Mouse (Mus musculus) gastrocnemius, postnatal 14 days (tissue): ENCODE results near the gene Clgn. TPM values are rescaled to one million over a fixed set of nuclear protein-coding genes. Genes with fewer than 3 reads are reported as not detected.
"Not testable (repeated sequence)": the region's sequence is repeated elsewhere in the genome, so short reads cannot be mapped to it uniquely, and the experiment has no call there.

Source experiments
- DNase-seq: peaks from one replicate; pipeline ENCODE4 v3.0.0; 2021; ENCODE audit warnings: mixed read lengths
- intact Hi-C: fragments of 180-260 bp; cut with DNase I; formaldehyde crosslinking; loops from one replicate; pipeline ENCODE4 v1.15.1; 2025; ENCODE audit warnings: low total_unique reads
- total RNA-seq, 2 experiments: library from RNA; stranded (reverse); gene quantifications; 2 replicates each; pipeline ENCODE4 v1.2.3; 2021

The Clgn gene
- total RNA-seq, 2 experiments from 2014 or later = not detected

DNA sequence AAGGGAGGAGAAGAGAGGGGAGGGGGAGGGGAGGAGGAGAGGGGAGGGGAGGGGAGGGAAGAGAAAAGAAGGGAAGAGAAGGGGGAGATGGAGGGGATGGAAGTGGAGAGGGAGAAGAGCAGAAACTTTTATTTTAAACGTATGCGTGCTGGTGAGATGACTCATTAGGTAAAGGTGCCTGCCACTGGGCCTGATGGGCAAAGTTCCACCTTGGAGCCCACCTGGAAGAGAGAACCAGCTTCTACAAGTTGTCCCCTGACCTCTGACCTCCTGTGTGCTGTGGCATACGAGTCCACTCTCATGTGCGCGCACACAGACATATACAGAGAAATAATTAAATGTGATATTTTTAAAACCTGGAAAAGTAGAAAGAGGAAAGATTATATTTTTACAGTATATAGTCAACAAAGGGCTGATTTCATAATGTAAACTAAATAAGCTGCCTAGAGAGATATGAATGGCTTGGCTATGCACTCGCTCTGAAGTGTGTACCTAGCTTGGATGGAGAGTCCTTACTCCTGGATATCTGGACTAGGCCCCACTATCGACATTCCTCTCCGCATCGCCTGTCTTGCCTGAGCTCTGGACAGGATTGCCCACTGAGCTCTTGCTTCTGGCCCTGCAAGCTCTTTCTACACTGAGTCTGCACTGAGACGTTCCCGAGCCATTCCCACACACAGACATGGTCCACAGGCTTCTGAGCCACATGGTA lies 29.3 kb downstream of the Clgn start:
- no peak for DNase-seq
- intact Hi-C loops = no loop called here

DNA sequence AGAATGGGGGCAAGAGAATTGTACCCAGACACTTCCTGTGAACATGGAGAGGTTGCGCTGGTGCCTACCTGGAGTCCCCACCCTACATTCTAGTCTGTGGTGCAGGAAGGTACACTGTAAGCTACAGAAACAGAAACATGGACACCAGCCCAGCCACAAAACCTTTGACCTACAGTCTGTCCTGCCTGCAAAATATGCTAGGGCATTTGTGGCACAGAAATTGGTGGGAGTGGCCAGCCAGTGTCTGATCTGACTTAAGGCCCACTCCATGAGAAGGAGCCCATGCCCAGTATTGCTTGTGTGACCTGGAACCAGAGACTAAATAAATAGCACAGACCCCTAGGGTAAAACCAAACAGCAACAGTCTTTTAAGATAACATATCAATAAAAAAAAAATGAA lies 31.7 kb downstream of the Clgn start:
- DNase-seq = no peak
- intact Hi-C loops = no loop called here

DNA sequence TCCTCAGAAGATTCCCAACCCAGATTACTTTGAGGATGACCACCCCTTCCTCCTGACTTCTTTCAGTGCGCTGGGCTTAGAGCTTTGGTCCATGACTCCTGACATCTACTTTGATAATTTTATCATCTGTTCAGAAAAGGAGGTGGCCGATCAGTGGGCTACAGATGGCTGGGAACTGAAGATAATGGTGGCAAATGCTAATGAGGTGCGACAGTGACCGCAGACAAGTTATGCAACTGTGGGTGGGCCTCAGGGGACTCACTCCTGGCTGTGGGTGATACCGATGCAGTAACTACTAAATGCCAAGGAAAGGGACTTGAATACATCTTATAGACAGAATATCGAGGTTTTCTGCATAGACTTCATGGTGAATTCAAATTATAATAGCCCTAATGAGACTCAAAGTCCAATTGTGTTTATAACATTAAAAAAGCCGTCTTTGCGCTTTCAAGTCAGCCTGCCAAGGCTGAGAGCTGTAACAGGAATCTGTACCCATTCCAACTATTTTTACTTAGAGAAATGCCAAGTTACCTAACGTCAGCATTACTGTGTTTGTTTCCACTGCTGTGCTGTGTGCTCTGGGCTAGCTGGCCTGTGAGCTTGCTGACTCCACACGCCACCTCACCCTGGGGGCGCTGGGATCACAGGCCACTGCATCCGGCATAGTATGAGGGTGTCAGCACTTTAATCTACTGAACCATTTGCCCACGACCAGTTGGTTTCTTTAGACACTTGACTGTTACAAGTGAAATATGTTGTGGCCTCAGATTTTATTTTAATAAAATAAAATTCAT lies 33.6 kb downstream of the Clgn start:
- no peak for DNase-seq
- intact Hi-C loops = no loop called here

DNA sequence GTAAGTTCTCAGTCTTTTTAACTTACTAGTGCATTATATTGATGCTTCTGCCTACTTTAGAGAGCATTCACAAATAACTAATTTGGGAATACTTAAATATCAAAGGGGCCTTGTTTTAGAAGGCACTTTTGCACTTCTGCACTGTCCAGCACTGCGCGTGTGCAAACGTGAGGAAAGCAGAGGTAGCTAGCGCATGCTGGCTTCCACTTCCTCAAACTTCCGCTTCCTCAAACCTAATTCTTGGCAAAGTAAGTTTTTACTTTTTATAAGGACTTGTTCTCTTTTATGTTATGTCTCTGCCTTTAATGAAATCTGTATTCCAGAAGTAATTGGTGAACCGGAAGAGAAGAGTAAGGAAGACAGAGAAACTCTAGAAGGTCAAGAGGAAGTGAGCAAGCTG lies 35.5 kb downstream of the Clgn start:
- intact Hi-C loops = no loop called here
- no peak for DNase-seq

DNA sequence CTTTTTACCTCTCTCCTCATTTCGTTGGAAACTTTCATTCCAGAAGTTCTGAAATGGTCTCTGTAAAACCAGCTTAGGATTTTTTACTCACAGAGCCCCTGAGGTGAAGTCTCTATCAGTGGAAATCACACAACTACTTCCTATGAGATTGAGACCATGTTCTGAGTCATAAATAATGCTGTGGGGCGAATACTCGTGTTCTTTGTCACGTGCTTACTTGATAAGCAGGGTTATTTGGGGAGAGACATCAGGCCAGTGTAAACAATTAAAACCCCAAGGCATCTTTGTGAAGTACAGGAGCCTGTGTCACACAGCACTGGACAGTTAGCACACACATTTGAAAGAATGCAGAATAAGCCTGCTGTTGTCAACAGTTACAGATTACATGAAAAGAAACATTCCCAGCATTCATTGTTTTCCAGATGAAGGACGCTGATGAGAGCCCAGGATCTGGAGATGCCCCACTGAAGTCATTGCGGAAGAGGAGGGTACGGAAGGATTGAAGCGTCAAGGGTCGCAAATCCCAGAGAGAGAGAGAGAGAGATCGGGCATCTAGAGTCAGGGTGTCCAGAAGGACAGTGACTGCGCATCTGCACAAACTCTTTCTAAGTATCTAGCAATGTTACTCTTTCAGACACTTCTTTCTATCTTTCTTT lies 36.6 kb downstream of the Clgn start:
- intact Hi-C loops = no loop called here
- DNase-seq = no peak

DNA sequence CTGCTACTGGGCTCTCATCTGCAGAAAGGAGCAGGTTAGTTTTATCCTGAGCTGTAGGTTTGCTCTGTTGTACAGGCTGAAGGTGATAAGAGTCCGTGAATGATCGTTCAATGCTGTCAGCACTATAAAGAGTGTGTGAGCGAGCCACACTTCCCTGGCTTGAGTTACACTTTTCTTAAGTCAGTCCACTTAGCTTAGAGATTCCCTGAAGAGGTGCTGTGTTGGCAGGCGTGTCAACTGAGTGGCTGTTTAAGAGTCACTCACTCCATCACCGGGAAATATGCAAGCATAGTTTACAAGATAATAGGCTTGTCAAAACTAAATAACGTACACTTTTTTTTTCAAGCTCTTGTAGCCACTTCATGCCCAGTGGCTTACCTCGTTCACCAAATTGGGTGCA lies 37.3 kb downstream of the Clgn start:
- intact Hi-C loops = no loop called here
- DNase-seq = no peak

DNA sequence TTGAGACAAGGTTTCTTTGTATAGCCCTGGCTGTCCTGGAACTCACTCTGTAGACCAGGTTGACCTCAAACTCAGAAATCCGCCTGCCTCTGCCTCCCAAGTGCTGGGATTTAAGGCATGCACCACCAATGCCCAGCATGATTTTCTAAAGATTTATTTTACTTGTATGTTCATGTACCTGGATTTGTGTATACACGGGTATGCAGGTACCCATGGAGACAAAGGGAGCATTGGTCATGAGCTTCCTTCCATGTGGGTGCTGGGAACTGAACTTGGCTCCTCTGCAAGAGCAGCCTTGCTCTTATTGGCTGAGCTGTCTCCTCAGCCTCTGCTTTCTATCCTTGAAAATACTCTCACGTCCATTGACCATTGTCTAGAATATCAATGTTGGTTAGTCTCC lies 39.0 kb downstream of the Clgn start:
- DNase-seq, intact Hi-C loops: not testable (repeated sequence)

DNA sequence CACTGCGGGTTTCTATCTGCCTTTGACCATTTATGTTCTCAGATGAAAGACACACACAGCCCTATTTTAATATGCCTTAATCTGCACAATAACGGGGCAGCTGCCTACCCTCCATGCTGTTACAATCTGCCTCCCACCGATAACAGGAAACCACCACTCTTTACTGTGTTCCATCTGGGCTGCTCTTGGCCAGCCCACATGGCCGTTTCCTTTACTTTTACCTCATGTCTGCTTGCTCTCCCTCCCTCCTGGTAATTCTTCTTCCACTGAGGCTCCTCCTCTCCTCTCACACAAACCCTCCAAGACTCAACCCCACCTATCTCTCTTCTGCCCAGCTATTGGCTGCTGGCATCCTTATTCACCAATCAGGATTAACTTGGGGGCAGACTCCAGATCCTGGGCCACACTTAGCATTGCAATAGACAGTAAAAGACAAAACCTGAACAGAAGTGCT lies 39.4 kb downstream of the Clgn start:
- intact Hi-C loops = no loop called here
- no peak for DNase-seq

DNA sequence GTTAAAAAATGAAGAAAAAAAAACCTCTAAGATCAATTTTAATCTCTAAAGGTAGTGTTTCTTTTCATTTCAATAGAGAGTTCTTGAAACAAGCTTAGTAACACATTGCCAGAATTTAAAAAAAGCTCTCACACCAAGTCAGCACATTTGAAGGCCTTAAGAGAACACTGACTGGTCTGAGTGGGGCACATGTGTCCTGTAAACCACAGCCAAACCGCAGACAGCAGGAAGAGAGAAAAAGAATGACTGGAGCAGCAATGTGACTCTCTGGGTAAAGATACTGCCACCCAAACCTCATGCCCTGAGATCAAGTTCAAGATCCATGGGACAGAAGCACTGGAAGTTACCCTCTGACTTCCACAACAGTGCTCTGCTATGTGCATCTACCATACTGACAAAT lies 47.4 kb downstream of the Clgn start:
- intact Hi-C loops = no loop called here
- no peak for DNase-seq

DNA sequence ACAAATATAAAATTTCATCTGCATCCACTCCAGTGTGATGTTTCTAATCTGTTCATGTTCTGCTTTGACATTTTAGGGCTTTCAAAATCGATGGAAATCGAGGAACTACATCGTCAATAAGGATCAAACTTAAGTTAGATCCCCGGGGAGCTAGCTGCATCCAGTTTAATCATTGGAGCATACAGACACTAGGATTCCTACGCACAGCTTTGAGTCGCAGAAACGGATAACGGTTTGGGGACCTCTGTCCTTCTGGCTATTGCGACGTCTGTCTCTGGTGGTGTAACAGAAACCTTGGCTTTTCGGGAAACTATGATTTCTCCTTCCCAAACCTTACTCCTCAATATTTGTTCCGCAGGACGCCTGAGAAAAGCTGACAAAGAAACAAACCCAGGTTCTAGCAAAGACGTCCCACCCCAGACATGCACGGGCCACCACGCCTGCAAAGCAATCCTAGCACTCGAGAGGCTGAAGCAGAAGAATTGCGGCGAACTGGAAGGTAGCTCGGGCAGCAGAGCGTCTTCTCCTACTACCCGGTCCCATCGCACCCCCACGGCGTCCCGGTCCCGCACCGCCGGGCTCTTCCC lies 52.1 kb downstream of the Clgn start:
- intact Hi-C loops = loop anchor here (10.0 kb wide), 1 partner anchor 117 kb away; no protein-coding TSS in a partner anchor
- no peak for DNase-seq

DNA sequence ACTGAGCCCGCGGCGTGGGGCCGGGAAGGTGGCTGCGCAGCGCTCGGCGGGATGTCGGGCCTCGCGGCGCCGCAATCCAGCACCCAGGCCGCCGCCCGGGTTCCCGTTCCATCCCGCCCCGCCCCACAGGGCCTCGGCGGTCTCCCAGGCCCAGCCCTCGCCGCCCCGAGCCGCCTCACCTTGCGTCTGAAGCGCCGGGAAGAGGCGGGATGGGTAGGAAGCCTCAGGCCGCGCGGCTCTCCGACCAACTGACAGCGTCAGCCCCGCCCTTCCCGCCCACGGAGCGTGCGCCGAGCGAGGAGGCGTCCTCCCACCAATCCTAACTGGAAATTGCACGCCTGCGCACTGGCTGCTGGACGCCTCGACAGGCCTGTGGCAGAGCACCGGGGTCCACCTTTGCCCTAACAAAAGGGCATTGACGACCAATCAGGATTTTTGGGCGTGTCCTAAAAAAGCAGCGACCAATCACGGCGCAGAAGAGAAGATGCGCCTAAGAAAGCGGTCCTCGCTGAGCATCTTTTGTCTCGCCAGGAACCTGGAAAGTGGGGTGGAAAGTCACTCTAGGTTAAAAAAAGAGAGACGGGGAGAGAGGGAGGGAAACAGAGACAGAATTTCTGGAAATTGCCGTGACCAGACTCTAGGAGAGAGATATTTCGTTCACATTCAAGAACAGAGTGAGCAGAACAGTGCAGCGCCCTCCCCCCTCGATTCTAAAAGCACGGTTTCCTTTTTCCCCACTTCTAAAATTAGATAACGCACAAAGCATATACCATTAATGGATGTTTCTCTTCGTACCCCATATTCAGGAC lies 52.8 kb downstream of the Clgn start:
- intact Hi-C loops = loop anchor here (10.0 kb wide), 1 partner anchor 118 kb away; no protein-coding TSS in a partner anchor
- peak; percentile 100 for DNase-seq

DNA sequence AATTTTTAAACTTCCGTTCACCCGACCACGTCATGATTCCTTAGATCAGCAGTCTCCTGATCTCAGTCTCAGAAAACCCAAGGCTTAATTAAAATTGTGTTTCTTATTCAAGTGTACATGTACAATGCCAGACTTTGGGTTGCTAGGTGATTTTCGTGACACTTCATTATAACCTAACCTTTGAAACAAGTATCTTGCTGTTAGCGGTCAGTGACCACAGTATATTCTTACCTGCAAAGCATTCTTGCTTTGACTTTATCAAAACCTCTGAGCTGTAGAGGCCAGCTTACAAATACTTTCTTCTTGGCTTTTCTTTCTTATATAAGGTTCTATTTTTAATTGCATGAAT lies 53.4 kb downstream of the Clgn start:
- DNase-seq = no peak
- intact Hi-C loops = loop anchor here (10.0 kb wide), 1 partner anchor 118 kb away; no protein-coding TSS in a partner anchor

DNA sequence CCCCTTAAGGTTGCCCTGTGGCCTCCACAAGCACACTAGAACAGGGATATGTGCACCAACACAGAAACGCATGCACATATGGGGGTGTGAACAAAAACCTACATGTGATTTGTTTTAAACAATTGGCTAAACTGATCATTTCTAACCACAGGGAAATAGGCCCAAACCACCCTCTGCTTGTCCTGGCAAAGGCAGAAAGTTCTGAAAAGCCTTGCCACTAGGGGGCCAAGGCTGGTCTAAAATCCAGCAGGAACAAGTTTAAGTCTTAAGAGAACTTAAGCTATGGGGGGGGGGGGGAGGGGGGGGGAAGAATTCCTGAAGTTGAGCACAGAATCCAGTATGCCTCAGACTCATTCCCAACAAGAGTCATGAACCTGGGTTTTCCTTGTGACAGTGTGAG lies 60.3 kb downstream of the Clgn start:
- no peak for DNase-seq

DNA sequence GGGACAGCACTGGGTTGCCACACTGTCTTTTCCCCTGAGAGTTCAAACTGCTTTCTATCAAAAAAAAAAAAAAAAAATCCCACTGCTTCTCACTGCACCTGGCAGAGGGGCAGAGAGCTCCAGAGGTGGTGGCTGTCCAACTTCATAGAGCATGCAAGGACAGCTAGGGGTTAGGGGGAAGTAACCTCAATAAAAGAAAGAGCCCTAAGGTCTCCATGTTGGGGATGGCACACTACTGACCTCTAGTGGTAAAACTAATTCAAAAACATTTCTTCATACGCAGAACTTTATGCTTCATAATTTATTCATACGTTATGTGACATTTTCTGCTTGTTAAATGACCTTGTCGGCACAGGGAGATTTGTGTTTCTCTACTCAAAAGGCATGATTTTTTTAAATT lies 61.4 kb downstream of the Clgn start:
- intact Hi-C loops = no loop called here
- DNase-seq = no peak

More for the DNA sequence above, 60.3 kb downstream of the Clgn start:
- intact Hi-C loops = loop anchor here (10.0 kb wide), 1 partner anchor 125 kb away; no protein-coding TSS in a partner anchor

DNA sequence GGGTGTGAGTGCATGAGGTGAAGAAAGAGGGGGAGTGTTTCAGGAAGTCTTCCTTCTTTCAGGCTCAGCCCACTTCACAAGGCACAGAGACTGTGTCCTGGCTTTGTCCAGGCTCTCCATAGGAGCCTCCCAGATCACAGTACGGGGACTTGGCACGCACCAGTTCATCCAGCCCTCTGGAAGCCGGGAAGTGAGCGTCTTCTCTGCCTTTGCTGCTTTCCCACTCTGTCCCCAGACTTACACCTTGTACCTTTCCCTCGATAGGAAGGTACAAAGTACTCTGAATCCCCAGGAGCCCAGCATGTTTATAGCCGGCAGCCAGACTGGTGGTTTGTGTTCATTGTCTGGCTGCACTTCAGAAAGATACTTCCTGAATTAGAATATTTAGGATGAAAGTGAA lies 67.5 kb downstream of the Clgn start:
- intact Hi-C loops = no loop called here
- DNase-seq = no peak

DNA sequence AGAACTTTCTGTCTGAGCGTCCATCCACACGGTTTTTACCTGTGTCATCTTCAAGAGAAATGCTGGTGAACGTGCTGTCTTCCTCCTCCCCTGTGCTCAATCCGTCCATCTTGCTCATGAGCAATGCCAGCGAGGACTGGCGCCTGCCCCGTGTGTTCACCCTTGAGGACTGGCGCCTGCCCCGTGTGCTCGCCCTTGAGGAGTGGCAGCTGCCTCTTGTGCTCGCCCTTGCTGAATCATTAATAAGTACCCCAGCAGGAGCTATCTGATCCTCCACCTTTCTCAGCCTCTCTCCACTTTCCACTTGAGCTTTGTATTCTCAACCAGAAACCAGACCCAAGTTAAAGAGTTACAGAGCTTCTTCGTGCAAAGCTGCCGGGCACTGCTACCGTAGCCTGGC lies 68.6 kb downstream of the Clgn start, which contains the start of gene Scoc:
TSS of gene Scoc (minus strand) at position 170 of the 400 bp plus-strand sequence.
- intact Hi-C loops = no loop called here
- DNase-seq = no peak

DNA sequence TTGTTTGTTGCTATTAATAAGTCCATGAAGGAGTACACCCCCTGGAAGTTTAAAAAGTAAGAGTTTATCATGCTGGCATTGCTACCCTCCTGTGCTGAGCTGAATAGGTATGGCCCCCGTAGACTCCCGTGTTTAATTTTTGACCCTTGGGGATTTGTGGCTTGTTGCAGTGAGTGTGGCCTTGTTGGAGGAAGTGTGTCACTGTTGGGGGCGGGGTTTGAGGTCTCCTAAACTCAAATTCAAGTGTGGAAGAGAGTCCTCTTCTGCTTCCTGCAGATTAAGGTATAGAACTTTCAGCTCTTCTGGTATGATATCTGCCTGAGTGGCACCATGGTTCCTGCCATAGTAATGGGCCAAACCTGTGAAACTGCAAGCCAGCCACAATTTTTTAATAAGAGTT lies 69.9 kb downstream of the Clgn start:
- no peak for DNase-seq
- intact Hi-C loops = no loop called here
